Mouse (Mus musculus) mouse trophoblast stem cell (cell line): ENCODE results near the gene Rbp3.

Experiments
- in situ Hi-C, 2 experiments: fragments of 300-500 bp; cut with MseI, MboI; formaldehyde crosslinking; loops; 2 replicates in 1 of 2; 3 replicates in 1 of 2; pipeline ENCODE4 v1.15.1; 2025

Rbp3 gene

DNA sequence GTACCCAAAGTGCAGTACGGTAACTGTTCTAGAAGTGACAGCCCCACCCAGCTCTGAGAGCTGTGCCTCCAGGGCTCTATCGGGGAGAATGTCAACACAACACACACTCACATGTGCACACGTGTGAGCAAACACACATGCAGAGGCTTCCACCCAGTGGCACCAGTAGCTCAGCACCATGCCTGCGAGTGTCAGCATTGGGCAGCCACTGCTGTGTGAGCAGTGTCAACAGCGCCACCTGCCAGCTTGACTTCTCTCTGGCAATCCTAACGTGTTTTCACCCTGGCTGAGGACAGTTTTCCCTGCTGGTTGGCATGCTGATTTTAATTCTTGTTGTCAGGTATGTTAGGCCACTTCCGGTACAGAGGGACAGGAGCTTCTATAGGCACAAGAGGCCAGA is 18.9 kb downstream of the Rbp3 start:
- in situ Hi-C loops = no loop called here

DNA sequence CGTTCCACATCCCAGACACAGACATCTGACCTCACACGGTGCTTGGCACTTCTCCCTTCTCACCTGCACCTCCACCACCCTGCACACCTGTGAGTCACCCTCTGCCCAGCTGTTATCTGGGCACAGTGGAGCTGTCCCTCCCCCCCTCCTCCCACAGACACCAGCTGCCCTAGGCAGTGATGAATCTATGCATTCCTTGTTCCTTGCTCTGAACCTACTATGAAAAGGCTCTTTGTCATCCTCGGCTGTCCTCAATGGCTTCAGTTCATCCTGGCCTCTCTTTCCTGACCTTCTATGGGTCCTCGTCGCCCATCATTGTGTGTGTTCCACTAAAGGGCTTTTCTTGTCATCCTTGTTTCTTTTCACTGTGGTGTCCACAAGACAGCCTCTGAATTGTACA is 20.9 kb downstream of the Rbp3 start:
- in situ Hi-C loops = no loop called here

DNA sequence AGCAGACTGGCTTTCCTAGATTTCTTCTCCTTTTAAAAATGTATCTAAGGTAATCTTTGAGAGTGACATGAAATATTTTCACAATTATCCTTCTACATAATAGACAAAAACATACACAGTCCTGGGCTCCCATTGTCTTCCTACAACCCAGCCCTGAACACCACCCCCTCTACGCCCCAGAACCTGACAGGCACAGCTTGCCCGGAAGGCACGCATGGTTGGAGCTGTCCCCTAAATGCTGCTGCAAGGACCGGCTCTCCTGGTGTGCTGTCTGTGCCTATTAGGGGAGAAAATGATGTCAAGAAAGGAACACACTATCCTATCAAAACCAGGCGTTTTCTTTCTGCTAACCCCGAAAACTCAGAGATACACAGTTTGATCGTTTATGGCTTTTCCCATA is 23.9 kb downstream of the Rbp3 start:
- in situ Hi-C loops = no loop called here

DNA sequence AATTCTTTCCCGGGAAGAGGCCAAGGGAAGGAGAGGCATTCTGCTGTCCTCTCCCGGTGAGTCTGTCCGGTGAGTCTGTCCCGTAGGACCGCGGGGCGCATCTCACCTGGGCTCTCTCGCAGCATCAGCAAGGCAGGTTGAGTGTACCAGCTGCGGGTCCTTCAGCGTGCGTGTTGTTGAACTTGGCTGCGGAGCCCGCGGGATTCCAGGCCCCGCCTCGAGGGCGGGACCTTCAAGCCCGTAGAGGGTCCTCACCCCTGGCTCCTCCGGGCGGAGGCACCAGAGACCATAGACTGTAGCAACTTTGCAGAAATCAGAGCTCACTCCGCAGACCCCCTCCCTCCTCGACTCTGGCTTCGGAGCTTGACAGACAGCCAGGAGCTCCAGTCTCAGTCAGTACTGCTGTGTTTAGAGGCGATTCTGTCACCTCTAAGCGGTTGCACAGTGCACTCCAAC is 24.8 kb downstream of the Rbp3 start, which contains the start of gene Zfp488:
Zfp488 (minus strand) TSS at position 161 of the 456 bp plus-strand sequence.
- in situ Hi-C loops = no loop called here

GRCm38 (mm10) chr14:33989201-33989600 is 35.4 kb downstream of the Rbp3 start:
- in situ Hi-C loops = no loop called here

- in situ Hi-C loops = no loop called here
These were observed 38.2 kb downstream of the Rbp3 start for GRCm38 (mm10) chr14:33991971-33992370.

DNA sequence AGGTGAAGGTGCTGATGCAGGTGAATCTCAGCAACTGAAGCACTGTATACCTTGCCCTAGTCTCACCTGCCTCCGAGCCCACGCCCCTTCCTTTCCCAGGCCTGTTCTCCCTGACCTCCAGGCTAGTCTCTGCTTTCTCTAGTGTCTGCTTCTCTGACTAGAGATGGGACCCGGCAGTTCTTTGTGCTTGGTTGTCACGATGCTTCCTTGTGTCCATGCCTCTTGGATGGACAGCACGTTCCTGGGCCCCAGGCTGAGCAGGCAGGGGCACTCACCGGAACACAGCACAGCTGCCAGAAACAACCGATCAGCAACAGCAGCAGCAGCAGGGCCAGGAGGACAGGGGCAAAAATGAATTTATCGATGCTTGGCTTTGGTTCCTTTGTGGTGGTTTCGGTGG is 39.2 kb downstream of the Rbp3 start:
- in situ Hi-C loops = no loop called here

DNA sequence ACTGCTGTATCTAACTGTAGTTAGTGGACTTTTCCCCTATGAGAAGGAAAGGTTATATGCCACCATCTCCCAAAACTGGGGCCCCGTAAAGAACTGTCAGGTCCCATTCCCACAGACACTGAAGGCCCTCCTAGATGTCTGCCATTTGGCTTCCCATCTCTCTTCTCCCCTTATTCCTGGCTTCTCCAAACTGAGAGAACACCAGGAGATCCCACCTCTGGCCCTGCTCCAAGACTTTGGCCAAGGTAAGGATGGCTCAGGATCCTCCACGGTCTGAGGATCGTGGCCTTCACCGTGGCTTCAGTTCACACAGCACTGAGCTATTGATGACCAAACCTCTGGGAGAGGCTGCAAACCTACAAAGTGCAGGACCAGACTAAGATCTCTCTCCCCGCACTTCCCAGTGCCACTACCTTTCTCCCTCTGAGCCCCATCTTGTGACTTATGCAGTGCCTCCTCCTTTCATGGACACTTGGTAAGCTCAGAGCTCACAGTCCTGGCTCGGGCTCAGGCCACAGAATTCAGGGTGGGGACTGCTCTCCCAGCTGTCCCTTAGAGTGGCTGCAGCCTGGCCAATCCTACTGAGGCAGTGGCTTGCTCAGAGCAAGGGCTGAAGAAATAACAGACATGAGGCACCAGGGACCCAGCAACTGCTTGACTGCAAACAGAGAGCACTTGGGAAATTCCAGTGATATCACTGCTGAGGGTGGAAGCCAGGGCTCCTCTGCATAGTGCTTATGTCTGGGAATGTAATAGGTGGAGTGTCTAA is 39.9 kb downstream of the Rbp3 start:
- in situ Hi-C loops = no loop called here

- in situ Hi-C loops = no loop called here
These were observed 43.6 kb downstream of the Rbp3 start for GRCm38 (mm10) chr14:33997427-33997826.

GRCm38 (mm10) chr14:34000076-34000475 is 46.3 kb downstream of the Rbp3 start:
- in situ Hi-C loops = no loop called here

- in situ Hi-C loops = no loop called here
These were observed 47.6 kb downstream of the Rbp3 start for GRCm38 (mm10) chr14:34001445-34001844.

DNA sequence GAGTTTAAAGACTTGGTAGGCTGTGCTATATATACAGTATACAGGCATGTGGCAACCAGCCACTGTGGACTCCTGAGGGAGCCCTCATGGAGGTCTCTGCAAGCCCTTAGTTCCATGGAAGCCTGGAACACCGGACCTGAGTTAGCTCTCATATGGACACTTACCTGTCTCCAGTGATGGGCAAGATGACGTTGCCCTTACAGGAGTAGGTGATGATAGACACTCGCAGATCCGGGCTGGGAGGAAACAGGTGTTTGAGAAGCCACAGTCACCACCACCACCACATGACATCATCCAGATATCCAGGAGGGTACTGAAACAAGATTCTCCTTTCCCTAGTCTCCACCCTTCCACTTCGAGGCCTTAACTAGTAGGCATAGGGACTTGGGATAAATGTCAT is 48.6 kb downstream of the Rbp3 start:
- in situ Hi-C loops = no loop called here
